Mouse (Mus musculus) yolk sac, embryonic 10.5 days (tissue): ENCODE data around the gene Slc39a5.

ENCODE experiments used
- DNase-seq: peaks from one replicate; pipeline ENCODE4 v3.0.0-alpha.2; 2017; ENCODE audit warnings: low spot score

Slc39a5 gene

DNA sequence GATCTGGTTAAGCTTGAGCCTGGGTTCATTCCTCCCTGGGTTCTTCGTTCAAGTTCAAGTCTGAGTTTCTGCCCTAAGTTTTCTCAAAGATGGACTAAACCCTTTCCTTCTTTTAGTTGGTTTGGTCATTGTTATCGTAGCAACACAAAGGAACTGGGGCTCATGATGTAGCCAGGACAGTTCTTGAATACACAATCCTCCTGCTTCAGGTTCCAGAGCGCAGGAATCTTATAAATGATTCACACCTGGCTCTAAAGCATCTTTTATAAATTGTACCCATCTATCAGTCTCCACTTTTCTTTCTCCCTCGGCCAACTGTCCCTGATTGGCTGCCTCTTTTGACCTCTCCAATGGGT lies 25.0 kb downstream of the Slc39a5 start:
- DNase-seq, result no peak

DNA sequence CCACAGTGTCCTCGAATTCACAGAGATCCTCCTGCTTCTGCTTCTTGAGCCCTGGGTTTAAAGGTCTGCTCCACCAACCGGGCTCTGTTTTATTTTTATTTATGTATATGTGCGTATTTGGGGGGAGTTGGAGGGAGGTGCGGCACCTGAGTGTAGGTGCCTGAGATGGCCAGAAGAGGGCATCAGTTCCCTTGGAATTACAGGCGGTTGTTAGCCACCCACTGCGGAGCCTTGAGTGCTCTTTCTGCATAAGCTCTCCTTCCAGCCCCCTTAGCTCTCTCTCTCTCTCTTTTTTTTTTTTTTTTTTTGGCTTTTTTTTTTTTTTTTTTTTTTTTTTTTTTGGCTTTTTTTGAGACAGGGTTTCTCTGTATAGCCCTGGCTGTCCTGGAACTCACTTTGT lies 26.6 kb downstream of the Slc39a5 start:
- DNase-seq, result no peak

DNA sequence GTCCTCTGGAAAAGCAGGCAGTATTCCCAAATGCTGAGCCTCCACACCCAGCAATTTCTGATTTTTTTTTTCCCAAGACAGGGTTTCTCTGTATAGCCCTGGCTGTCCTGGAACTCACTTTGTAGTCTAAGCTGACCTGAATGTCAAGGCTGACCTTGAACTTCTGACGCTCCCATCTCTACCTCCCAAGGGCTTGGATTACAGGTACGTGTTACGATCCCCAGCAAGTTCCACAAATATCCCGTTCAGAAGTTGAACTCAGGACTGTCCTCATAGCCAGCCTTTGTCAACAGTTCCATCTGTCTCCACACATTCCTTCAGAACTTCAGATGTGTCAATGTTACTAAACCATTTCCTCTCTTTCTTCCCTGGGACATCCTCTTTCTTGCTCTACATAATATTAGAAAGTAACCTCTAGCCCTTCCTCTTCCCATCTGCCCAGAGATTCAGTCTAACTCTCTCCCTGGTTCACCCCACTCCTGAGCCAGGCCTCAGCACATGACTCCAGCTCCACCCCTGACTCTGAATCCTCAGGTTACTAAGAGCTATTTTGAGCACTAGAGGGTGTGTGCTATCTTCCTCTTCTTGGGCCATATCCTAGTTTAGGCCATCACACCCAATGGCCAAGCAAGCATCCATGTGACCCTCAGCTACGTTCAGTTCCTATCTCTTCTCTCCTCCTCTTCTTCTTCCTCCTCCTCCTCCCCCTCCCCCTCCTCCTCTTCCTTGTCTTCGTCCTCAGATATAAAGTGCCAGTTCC lies 27.9 kb downstream of the Slc39a5 start:
- DNase-seq, result no peak

DNA sequence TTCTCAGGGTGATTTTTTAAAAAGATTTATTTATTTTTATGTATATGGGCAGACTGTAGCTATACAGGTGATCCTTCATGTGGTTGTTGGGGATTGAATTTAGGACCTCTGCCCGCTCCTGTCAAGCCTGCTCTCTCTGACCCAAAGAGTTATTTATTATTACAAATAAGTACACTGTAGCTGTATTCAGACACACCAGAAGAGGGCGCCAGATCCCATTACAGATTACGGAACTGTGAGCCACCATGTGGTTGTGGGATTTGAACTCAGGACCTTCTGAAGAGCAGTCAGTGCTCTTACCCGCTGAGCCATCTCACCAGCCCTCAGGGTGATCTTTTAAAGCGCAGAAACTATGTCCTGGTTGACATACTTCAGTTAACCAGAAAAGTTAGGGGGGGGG lies 28.9 kb downstream of the Slc39a5 start:
- DNase-seq, result no peak

DNA sequence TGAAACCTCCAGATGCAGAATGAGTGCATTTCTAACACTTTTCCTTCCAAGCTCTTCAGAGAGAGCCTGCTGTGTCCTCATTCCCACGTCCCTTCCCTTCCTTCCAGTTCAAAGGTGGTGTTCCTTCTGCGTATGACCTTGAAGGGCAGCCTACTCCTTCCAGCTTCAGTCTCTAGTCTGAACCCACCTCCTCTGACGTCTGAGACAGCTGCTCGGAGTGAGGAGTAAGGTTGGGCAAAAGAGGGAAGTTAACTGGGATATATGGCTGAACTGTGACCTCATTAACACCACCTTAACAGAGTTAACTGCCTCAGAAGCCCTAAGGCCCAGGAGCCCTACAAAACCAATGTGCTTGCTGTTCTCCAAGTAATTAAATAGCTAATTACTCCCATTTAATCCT lies 30.4 kb downstream of the Slc39a5 start:
- no peak for DNase-seq

DNA sequence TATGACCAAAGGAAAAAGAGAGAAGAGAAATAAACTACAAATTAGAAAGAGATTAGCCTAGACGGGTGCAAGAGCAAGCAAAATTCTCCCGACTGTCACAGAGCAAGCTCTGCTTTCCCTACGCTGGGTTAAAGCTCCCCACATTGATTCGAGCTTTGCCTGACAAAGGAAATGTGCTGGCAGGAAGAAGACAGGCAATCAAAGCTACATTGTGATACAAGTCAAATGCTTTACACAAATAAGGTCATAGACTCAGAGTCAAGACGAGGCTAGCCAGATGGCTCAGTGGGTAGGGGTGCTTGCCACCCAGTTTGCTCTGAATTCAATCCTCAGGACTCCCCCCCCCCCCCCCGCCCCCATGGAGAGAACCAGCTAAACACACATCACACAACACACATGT lies 31.0 kb downstream of the Slc39a5 start:
- no peak for DNase-seq

DNA sequence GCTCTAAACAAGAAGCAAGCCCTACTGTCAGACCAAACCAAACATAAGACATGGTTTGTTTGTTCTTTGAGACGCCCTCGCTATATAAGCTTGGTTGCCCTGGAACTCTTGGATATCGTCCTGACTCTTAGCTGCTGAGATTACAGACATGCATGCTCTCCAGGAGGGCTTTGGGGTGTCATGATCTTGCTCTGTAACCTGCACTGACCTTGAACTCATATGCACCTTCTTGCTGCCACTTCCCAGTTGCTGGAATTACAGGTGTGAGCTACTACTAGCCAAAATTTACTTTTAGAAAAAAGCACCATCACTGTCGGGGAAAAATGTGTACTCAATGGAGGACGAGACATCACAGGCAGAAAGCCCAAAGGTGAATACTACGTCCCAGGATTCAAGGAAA lies 31.4 kb downstream of the Slc39a5 start:
- no peak for DNase-seq

DNA sequence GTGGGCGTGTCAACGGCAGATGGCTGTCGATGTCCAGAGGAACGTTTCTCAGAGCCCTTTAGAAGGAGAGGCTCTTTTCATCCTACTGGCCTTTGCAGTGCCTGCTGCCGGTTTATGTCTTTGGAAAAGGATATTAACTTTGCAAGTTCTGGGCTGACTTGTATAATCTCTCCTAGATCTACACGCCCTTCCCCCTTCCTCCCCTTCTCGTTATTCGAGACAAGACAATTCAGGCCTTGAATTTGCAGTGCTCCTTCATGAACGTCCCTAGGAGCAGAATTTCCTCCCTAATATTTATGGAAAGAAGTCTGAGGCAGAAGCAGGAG lies 31.8 kb downstream of the Slc39a5 start:
- no peak for DNase-seq

DNA sequence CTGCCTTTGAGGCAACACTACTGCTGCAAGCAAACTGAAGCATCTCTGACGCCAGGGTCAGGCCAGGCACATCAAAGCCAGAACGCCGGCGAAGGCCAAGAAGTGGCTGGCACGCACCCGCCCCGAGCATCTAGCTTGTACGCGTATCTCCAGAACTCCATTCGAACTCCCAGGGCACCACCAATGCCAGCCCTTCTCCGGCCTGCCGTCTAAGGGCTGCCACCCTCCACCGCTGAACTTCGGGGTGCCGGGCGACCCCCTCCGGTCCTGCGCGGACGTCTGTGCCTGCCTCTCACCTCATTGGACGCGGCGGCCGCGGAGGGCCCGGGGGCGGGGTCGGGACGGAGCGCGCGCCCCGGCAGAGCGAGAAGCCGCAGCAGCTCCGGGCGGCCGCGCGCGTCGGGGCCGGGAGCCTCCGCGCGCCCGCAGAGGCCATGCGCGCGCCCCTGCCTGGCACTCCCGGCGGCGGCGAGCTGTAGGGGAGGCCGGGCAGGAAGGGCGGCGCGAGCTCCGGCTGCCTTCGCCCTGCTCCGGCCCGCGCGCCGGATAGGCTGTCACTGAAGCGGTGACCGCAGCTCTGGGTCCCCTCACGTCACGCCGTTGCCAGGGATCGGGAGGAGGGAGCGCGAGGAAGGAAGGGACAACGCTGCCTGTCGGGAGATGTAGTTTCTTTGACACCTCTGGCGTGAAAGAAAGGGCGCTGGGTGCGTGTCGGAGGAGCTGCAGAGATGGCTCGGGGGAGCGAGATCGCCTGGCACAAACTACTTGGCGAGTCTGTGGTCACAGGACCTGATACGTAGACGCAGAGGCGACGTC lies 32.4 kb downstream of the Slc39a5 start, which contains the start of gene Coq10a:
Gene Coq10a (minus strand): TSS at position 596 of the 816 bp plus-strand sequence.
- DNase-seq, result peak; percentile 90

DNA sequence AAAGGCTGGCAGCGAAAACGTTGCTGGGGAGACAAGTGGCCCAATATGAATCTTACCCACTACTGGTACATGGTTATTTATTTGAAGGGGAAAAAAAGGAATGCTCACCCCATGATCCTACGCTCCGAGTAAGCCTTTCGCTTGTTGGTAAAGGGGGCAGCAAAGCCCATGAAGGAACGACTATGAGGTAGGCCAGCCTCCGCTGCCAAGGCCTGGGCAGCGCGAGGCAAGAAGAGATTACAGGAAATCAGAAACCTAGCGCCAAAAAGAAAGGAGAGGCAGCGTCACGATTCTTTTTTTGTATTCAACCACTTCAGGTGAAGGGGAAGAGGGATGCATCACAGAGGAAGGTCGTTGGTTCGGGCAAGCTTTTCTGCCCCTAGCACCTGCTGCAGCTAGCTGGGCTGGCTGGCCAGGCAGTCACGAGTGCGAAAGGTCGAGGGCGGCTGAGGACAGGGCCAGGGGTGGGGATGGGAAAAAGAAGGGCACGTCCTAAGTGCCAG lies 33.1 kb downstream of the Slc39a5 start:
- no peak for DNase-seq

DNA sequence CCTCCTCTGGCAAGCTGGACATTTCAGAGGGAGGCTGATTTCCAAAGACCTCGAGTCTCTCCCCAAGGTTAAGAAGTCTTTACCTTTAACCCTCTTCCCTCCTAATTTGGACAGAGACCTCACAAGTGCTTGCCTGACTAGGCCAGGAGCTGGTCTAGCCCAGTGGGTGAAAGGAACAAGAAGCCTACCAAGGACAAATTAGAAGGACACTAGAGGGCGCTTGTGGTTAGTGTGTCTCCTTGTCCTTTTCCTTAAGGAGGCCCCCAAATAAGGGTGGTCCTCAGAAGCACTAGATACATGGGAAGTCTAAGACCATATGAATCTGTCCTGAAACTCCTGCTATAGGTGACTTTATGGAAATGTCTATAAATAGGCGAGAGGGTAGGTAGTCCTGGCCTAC lies 38.5 kb downstream of the Slc39a5 start:
- DNase-seq, result no peak

DNA sequence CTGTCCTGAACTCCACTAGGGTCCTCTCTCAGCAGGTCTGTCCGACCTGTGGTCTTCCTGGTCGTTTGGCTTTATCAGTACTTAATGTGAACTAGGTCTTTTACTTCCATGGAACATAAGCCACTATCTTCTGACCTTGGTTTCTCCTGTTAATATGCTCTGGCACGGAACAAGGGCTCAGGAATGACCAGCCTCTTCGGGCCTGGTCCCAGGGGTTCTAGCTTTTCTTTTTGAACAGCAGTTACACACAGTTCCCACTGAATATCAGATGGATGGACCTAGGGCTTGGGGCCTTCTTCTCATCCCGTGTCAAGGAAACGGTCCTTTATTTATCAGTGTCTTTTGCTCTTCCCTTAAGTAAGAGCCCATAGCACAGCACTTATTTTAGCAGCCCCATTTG lies 39.2 kb downstream of the Slc39a5 start:
- no peak for DNase-seq

DNA sequence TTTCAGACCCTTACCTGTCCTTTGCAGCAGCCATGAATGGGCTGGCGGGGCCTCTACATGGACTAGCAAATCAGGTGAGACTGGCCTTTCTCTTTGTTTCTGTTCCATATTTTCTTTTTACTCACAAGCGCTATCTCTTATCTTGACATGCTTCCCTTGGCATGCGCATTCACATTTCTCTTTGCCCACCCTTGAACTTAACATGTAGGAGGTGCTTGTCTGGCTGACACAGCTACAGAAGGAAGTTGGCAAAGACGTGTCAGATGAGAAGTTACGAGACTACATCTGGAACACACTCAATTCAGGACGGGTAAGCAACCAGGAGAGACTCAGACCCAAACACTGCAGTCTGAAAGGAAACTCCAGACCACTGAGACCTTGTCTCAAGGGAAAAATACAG lies 41.8 kb downstream of the Slc39a5 start:
- DNase-seq, result no peak

DNA sequence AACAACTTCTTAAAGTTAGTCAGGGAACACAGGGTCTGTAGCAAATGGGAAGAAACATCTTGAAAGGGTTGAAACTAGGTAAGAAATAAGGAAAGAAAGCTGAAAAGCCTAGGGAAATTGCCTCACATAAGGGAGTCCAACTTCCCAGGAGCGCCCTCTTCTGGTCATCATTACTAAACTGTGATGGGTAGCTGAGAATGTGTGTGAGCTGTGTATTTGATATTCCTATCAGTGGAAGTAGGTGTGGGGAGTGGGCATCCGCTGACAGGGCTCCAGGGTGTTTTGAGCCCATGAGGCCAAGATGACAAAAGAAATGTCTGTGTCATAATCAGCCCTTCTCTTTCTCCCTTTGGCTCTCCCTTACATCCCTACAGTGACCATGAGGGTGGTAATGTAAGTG lies 42.2 kb downstream of the Slc39a5 start:
- no peak for DNase-seq

DNA sequence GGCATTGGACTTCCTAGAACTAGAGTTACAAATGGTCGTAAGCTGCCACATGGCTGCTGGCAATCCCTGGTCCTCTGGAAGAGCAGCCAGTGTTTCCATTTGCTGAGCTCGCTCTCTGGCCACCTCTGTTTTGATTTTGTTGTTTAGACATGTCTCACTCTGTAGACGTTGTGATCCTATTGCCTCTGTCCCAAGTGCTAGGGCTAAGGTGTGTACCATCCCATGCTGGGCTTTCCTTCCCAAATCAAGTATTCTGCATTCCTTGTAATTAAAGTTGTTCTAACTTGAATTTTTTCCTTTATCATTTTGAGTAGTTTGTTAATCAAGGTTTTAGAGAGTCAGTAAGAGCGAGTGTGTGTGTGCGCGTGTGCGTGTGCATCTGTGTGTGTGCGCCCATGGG lies 53.5 kb downstream of the Slc39a5 start:
- DNase-seq, result no peak
